Mouse (Mus musculus): ENCODE measurements at regions not wholly inside any gene's neighbourhood (a gene's known extent, or its start where the extent isn't known, plus 50 kb on each side); places are given as distances from the start of the nearest gene placed in this dataset.

DNA sequence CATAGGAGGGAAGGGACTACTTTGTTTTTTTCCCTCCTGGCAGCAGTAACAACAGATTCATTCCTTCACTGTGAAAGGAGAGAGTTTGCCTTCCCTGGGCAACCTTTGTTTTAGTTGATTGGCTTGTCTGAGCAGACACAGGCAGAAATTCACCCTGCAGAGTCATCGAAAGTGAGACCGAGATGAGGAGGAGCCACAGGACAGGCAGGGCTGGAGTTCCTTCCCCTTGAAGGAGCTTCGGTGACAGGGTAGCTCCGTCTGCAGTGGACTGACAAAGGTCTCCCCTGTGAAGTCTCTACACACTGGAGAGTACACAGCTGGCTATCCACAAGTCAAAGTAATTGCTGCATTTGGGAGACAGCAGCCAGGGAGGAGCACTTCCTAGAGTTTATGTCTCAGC is 261.9 kb upstream of the Arglu1 start:
- H3K9ac ChIP-seq (ENCODE audit: insufficient read depth, low read depth): no peak overlapping the region
- H3K9me3 ChIP-seq (replicated peaks; ENCODE audit: low read length): peaks cover 67% of the 10 kb centered on the region
- TF ChIP-seq JUND (conservative IDR thresholded peaks at IDR 0.05; ENCODE audit: low read depth, low read length) (no peak), GABPA (IDR thresholded peaks at IDR 0.05; ENCODE audit: insufficient replicate concordance, low read depth, low read length) (no peak), TBP (conservative IDR thresholded peaks at IDR 0.05; ENCODE audit: low read depth, low read length) (no peak)
- H3K79me2 ChIP-seq (replicated peaks; ENCODE audit: control insufficient read depth, extremely low read depth, insufficient read depth, poor library complexity, severe bottlenecking): no peaks in the 10 kb centered on the region
- no peak overlapping the region for H3K4me3 ChIP-seq (replicated peaks in 1 of 3; ENCODE audit: low read depth in 2 of 3, low read length in 2 of 3, poor library complexity in 1 of 3)
- H3K36me3 ChIP-seq (replicated peaks in 1 of 2; ENCODE audit: control insufficient read depth in 1 of 2, insufficient read depth in 1 of 2, low read length in 1 of 2): peaks cover 0 to 4% of the 10 kb centered on the region in 2 experiments
- H3K27me3 ChIP-seq (replicated peaks): no peaks in the 10 kb centered on the region
- in situ Hi-C loops (cut with MboI; ENCODE audit: low pct_ligation_motif_present, low pct_unique_long_range_greater_than_20kb, low sequenced_read_pairs) (no loop called here), dilution Hi-C loops (cut with MboI; ENCODE audit: extremely low pct_ligation_motif_present, extremely low pct_unique_long_range_greater_than_20kb, low sequenced_read_pairs) (no loop called here)
- no peak overlapping the region for H3K27ac ChIP-seq (ENCODE audit: insufficient read depth, low read depth)
- DNase-seq (ENCODE audit: extremely low read depth): no peak
- no peaks in the 10 kb centered on the region for H3K4me1 ChIP-seq (ENCODE audit: control insufficient read depth in 1 of 2, insufficient read depth in 2 of 2)
- no peak overlapping the region for H3K4me2 ChIP-seq (ENCODE audit: insufficient read depth, low read depth, poor library complexity, severe bottlenecking)

- dilution Hi-C loops (cut with MboI; ENCODE audit: extremely low pct_ligation_motif_present, extremely low pct_unique_long_range_greater_than_20kb, low sequenced_read_pairs) (no loop called here), in situ Hi-C loops (cut with MboI; ENCODE audit: low pct_ligation_motif_present, low pct_unique_long_range_greater_than_20kb, low sequenced_read_pairs) (no loop called here)
- Histone ChIP-seq H3K4me1 (ENCODE audit: control insufficient read depth in 1 of 2, insufficient read depth in 2 of 2) (no peaks in the 10 kb centered on the region), H3K4me3 (replicated peaks in 1 of 3; ENCODE audit: low read depth in 2 of 3, low read length in 2 of 3, poor library complexity in 1 of 3) (no peak overlapping the region), H3K9me3 (replicated peaks; ENCODE audit: low read length) (peaks cover 72% of the 10 kb centered on the region), H3K4me2 (ENCODE audit: insufficient read depth, low read depth, poor library complexity, severe bottlenecking) (no peak overlapping the region), H3K27me3 (replicated peaks) (no peaks in the 10 kb centered on the region), H3K27ac (ENCODE audit: insufficient read depth, low read depth) (no peak overlapping the region), H3K9ac (ENCODE audit: insufficient read depth, low read depth) (no peak overlapping the region), H3K79me2 (replicated peaks; ENCODE audit: control insufficient read depth, extremely low read depth, insufficient read depth, poor library complexity, severe bottlenecking) (no peaks in the 10 kb centered on the region), H3K36me3 (replicated peaks in 1 of 2; ENCODE audit: control insufficient read depth in 1 of 2, insufficient read depth in 1 of 2, low read length in 1 of 2) (peaks cover 0 to 4% of the 10 kb centered on the region in 2 experiments)
- TF ChIP-seq CHD1 (IDR thresholded peaks at IDR 0.05; ENCODE audit: low read depth, low read length) (no peak), E2F4 (IDR thresholded peaks at IDR 0.05; ENCODE audit: insufficient replicate concordance, low read depth, low read length) (no peak), KAT2A (IDR thresholded peaks at IDR 0.05; ENCODE audit: insufficient replicate concordance, low read length) (no peak)
- no peak for DNase-seq (ENCODE audit: extremely low read depth)
Measured at GRCm38 (mm10) chr8:8951186-8951585, 260.9 kb upstream of the Arglu1 start.

DNA sequence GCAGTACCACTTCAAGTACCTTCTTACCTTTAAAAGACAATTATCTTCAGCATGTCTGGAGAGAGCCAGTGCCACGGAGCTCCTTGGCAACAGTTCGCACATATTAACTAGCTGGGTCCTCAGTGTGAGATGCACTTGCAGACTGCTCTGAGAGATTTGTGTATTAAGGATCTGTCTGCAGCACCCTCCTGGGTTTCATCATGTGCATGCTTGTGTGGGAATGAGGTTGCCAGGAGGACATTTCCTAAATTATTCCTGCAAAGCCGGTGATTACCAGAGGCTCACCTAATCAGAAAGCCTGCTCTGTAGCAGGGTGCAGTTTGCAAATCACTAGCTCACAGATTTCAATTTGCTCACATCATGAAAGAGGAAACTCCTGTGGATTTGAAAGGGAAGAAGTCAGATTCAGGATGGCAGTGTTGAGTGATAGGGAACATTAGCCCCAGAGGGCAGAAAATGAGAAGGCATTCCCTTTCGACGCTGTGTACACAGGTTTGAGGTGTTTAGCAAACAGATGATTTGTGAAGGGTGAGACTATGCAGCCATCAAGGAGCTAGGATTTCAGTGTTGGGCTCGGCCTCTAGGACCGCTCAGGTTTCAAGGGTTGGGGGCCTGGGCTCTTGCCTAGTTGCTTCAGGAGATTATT is 257.3 kb upstream of the Arglu1 start:
- Histone ChIP-seq H3K4me2 (ENCODE audit: insufficient read depth, low read depth, poor library complexity, severe bottlenecking) (no peak overlapping the region), H3K27ac (ENCODE audit: insufficient read depth, low read depth) (no peak overlapping the region), H3K79me2 (replicated peaks; ENCODE audit: control insufficient read depth, extremely low read depth, insufficient read depth, poor library complexity, severe bottlenecking) (no peaks in the 10 kb centered on the region), H3K36me3 (replicated peaks in 1 of 2; ENCODE audit: control insufficient read depth in 1 of 2, insufficient read depth in 1 of 2, low read length in 1 of 2) (peaks cover 0 to 4% of the 10 kb centered on the region in 2 experiments), H3K9ac (ENCODE audit: insufficient read depth, low read depth) (no peak overlapping the region), H3K27me3 (replicated peaks) (no peaks in the 10 kb centered on the region), H3K4me3 (replicated peaks in 1 of 3; ENCODE audit: low read depth in 2 of 3, low read length in 2 of 3, poor library complexity in 1 of 3) (no peak overlapping the region), H3K4me1 (ENCODE audit: control insufficient read depth in 1 of 2, insufficient read depth in 2 of 2) (no peaks in the 10 kb centered on the region), H3K9me3 (replicated peaks; ENCODE audit: low read length) (peaks cover 76% of the 10 kb centered on the region)
- TF ChIP-seq USF2 (conservative IDR thresholded peaks at IDR 0.05; ENCODE audit: low read depth, low read length): no peak
- TF ChIP-seq ZNF384 (IDR thresholded peaks at IDR 0.05; ENCODE audit: low read depth, low read length): no peak
- dilution Hi-C loops (cut with MboI; ENCODE audit: extremely low pct_ligation_motif_present, extremely low pct_unique_long_range_greater_than_20kb, low sequenced_read_pairs) (no loop called here), in situ Hi-C loops (cut with MboI; ENCODE audit: low pct_ligation_motif_present, low pct_unique_long_range_greater_than_20kb, low sequenced_read_pairs) (no loop called here)
- DNase-seq (ENCODE audit: extremely low read depth): no peak

All from CH12.LX (cell line).